In genomic region chr9:120834166-120834565, GRCm38 (mm10) we compare ENCODE assay signal across 25 mouse cellular contexts.
DNase-seq lines count a peak whose midpoint lies in the region; ATAC-seq lines count a peak whose summit lies in the region.
"Had no signal": no experiment of that assay in that cellular context is flagged by ENCODE, and none has a peak within 500 bp of the region (broad histone marks: within the 10 kb centered on the region; RNA-seq: fewer than 3 reads in every experiment).

No protein-coding gene starts in this region.

- no peak overlapping the region for H3K9ac ChIP-seq in midbrain, embryonic 11.5 days (ENCODE audit: low read length)
- H3K9ac ChIP-seq: embryonic facial prominence, embryonic 13.5 days; embryonic facial prominence, embryonic 15.5 days; forebrain, embryonic 12.5 days had no signal

- no peaks in the 10 kb centered on the region for H3K4me1 ChIP-seq in midbrain, embryonic 11.5 days (ENCODE audit: control insufficient read depth, insufficient read depth, low read length)
- H3K4me1 ChIP-seq: embryonic facial prominence, embryonic 13.5 days; forebrain, embryonic 10.5 days; forebrain, embryonic 12.5 days had no signal

- H3K36me3 ChIP-seq in midbrain, embryonic 11.5 days (ENCODE audit: control insufficient read depth, insufficient read depth, low read length): no peaks in the 10 kb centered on the region
- H3K36me3 ChIP-seq: embryonic facial prominence, embryonic 13.5 days; embryonic facial prominence, embryonic 15.5 days; forebrain, embryonic 10.5 days; forebrain, embryonic 12.5 days had no signal

- no peak overlapping the region for H3K4me2 ChIP-seq in midbrain, embryonic 11.5 days
- H3K4me2 ChIP-seq: embryonic facial prominence, embryonic 13.5 days; embryonic facial prominence, embryonic 15.5 days; forebrain, embryonic 12.5 days had no signal

- no peaks in the 10 kb centered on the region for H3K27me3 ChIP-seq in midbrain, embryonic 11.5 days (ENCODE audit: control insufficient read depth, insufficient read depth, low read length)
- H3K27me3 ChIP-seq: CH12.LX; embryonic facial prominence, embryonic 13.5 days; embryonic facial prominence, embryonic 15.5 days; forebrain, embryonic 12.5 days had no signal

- DNase-seq in 416B (ENCODE audit: low read depth) (peak; percentile 63), ES-CJ7 (ENCODE audit: low read depth, low spot score) (peak; percentile 10)
- no peak for DNase-seq in midbrain, embryonic 11.5 days (ENCODE audit: low spot score, missing footprints)
- no peak for DNase-seq in urinary bladder, adult 18-20 months (ENCODE audit: low spot score in 2 of 2)
- DNase-seq: adrenal gland, adult 8-10 months; adrenal gland, postnatal 14 days; adrenal gland, postnatal 36 days; B cell, adult 2 months; cerebellum, adult 11-12 months; cerebellum, adult 2 months; cerebellum, adult 9-11 months; cerebellum, postnatal 14 days; cerebellum, postnatal 36 days; embryo, embryonic 11 days had no signal

- peak; percentile 35 for ATAC-seq in granulocyte monocyte progenitor cell, adult 5-6 weeks (replicated peaks; ENCODE audit: poor library complexity, severe bottlenecking)
- ATAC-seq in midbrain, embryonic 11.5 days (ENCODE audit: low FRiP score): no peak
- ATAC-seq: activated CD4-positive, CD25-positive, alpha-beta regulatory T cell, adult 4 months; CD4-positive, CD25-positive, alpha-beta regulatory T cell, adult 4 months; forebrain, embryonic 14.5 days; forebrain, embryonic 16.5 days had no signal

- WGBS in midbrain, embryonic 11.5 days: 91% methylated on average over 9 of the region's 9 CpGs

- H3K27ac ChIP-seq in midbrain, embryonic 11.5 days (ENCODE audit: low read depth, low read length): no peak overlapping the region
- H3K27ac ChIP-seq: embryonic facial prominence, embryonic 13.5 days; embryonic facial prominence, embryonic 15.5 days; forebrain, embryonic 10.5 days; forebrain, embryonic 12.5 days had no signal

- no peak overlapping the region for H3K4me3 ChIP-seq in midbrain, embryonic 11.5 days (ENCODE audit: low read depth, low read length)
- H3K4me3 ChIP-seq: embryonic facial prominence, embryonic 13.5 days; embryonic facial prominence, embryonic 15.5 days; erythroblast, embryonic 14.5 days; forebrain, embryonic 10.5 days; forebrain, embryonic 12.5 days had no signal

- no peaks in the 10 kb centered on the region for H3K9me3 ChIP-seq in midbrain, embryonic 11.5 days (ENCODE audit: control insufficient read depth, low read length)
- H3K9me3 ChIP-seq: embryonic facial prominence, embryonic 13.5 days; embryonic facial prominence, embryonic 15.5 days; forebrain, embryonic 10.5 days; forebrain, embryonic 12.5 days had no signal

Comparison
In these comparisons a context has a peak if more than half of its experiments do, and no peak if none do; other contexts are left out.
1. DNase-seq: peak in 416B (single experiment) and ES-CJ7 (single experiment); none in midbrain, embryonic 11.5 days (single experiment) and urinary bladder, adult 18-20 months (0 of 2).